Mouse (Mus musculus) activated CD4-positive, CD25-positive, alpha-beta regulatory T cell, adult 4 months (primary cell): ENCODE results near the gene Map6. TPM values are rescaled to one million over a fixed set of nuclear protein-coding genes. Genes with fewer than 3 reads are reported as not detected.

Experiments used
- ATAC-seq: one replicate; pipeline ENCODE4 v1.8.0; 2017
- polyA plus RNA-seq, 2 experiments: library from polyadenylated mRNA; unstranded; fragments of 100-300 nt; shearing (Covaris generic); gene quantifications; one replicate each; pipeline ENCODE4 v1.2.1; 2017

Gene Map6
- polyA plus RNA-seq, 2 experiments from 2014 or later: 2.8 to 4.1 TPM

GRCm38 (mm10) chr7:99314565-99314964, 47.3 kb downstream of the Map6 start:
- ATAC-seq: no peak

DNA sequence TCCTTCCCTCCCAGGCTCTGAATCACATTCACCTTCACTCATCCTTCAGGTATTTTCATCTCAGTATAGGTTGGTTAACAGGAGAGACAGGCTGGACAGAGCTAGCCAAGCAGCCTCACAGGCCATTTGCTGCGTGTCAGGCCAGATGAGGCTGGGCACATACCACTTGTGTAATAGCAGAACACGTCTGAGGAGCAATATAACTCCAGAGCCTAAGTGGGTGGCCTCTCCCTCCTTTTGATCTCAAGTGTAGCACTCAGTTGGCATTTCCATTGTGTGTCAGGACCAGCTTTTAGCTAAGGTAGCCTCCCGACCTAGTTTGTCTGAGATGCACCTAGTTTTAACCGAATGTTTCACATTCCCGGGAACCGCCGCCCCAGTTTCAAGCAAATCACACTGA, 49.0 kb downstream of the Map6 start:
- ATAC-seq: no peak

GRCm38 (mm10) chr7:99317475-99317874, 50.2 kb downstream of the Map6 start:
- no peak for ATAC-seq

GRCm38 (mm10) chr7:99320524-99320923, 53.3 kb downstream of the Map6 start:
- no peak for ATAC-seq

DNA sequence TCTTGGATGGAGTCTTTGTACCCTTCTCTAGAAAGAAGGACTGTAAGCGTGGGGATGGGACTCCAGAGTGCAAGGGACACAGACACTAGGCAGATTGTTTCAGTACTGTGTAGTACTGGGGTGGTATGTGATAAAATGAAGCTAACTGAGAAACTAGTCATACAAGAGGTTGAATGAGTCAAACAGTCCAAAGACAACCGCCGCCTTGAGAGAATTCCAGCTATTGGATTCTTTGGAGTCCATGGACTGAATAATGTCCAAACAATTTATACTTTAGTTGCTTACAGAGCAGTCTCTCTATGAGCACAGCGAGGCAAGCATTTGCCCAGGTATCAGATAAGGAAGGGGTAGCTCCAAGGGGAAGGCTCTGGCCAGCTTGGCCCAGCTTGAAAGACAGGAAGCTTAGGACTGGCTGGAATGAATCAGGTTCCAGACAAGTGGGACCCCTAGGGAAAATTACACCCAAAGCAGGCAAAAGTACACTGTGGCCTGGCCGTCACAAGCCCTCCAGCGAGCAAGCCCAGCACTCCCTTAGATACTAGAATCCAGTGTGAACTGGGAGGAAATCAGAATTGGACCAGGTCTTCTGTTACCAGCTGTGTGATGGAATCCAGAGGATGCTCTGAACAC, 55.6 kb downstream of the Map6 start:
- ATAC-seq: no peak

- ATAC-seq: no peak
These were observed 56.1 kb downstream of the Map6 start for GRCm38 (mm10) chr7:99323321-99323700.

GRCm38 (mm10) chr7:99324810-99325209, 57.6 kb downstream of the Map6 start:
- no peak for ATAC-seq

- no peak for ATAC-seq
These were observed 58.9 kb downstream of the Map6 start for GRCm38 (mm10) chr7:99326128-99326527.

GRCm38 (mm10) chr7:99328847-99329246, 61.6 kb downstream of the Map6 start:
- ATAC-seq: no peak

DNA sequence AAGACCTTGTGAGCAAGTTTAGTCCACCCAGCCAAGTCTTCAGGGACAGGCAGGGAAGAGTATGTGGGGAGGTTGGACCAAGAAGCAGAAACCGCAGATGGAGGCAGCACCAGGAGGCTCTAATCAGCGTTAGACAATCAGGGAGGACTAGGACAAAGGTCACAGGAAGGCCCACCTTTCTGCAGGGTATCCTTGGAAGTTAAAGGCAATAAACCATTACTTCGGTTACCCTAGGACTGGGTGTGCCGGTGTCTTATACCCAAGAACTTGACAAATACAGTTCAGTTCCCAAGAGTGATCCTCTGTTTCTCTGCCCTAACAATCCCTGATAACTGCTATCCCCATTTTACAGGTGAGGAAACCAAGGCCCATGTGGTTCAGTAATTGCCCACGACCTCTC, 62.8 kb downstream of the Map6 start:
- ATAC-seq: no peak

DNA sequence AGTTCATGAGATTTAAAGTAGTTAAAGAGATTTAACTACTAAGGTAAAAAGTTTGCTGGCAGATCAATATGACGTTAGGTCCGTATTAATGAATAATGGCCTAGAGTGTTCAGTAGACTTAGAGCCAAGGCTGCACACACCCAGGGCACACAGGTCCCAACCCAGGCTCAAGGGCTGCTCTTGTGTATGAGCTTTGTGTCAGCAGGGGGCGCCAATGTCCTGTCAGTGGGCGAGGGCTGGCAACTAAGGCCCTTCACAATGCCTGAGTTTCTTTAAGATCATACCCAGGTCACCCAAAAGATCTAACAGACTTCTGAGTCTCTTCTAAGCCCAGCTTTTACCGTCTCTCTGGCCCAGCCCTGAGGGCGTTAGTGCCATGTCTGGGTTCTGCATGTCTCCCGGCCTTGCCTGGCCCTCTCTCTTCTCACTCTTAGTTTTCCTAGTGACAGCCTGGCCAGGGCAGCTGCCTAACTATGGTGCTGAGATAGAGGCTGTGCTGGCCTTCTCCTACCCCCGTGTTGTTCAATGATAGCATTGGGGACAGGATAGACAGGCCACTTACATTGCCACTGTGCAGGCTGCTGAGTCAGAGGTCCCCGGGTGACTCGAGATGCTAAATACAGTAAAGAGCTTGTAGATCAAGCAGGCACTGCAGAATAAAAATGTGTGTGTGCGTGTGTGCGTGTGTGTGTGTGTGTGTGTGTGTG, 65.7 kb downstream of the Map6 start:
- ATAC-seq: no peak

DNA sequence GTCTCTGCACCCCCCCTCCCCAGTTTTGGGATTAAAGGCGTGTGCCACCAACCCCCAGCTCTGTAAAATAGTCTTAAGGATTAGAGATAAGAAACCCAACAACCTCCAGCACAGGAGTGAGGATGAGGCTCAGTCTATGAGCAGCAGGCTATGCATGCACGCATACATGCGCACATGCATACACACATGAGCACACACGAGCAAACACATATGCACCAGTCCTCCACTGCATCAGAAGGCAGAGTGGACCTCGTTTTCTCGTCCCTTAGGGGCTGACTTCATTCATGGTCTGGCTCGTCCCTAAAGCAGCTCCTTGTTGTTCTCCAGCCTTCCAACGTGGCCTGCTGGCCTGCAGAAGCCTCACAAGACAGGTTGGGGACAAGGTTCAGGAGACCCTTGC, 73.5 kb downstream of the Map6 start:
- no peak for ATAC-seq

GRCm38 (mm10) chr7:99343577-99343976, 76.3 kb downstream of the Map6 start:
- ATAC-seq: no peak

DNA sequence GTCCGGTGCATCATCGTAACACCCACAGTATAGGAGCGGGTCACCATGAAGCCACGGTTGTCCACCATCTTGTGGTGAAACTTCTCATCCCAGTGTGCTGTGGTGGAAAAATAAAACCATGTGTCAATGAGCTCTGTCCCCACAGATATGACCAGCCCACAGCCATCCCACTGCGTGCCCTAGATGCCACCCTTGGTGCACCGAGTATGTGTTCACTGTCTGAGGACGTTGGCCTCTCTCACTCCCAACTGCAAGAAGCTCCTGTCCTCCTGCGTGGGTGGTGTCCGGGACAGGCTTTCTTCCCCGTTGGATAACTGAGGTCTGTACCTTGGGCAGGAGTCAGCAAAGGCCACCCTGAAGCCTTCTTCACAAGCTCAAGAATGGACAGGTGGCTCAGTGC, 80.0 kb downstream of the Map6 start:
- no peak for ATAC-seq

DNA sequence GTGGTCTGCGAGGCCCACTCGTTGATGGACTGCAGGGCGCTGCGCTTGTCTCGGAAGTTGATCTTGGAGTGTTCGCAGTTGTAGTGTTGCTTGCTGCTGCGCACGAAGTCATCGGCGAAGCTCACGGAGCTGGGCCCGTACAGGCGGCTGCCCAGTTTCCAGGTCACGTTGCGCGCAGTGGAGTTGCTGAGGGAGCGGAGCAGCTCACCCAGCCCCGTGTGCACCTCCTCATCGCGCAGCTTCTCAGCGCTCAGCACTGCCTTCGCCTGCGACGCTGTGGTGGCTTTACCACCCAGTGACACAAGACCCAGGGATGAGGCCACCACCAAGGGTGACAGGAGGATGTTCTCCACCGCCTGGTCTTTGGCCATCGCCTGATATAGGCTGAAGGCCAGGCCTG, 81.6 kb downstream of the Map6 start:
- ATAC-seq: no peak

- ATAC-seq: no peak
These were observed 82.8 kb downstream of the Map6 start for GRCm38 (mm10) chr7:99349782-99350720.

DNA sequence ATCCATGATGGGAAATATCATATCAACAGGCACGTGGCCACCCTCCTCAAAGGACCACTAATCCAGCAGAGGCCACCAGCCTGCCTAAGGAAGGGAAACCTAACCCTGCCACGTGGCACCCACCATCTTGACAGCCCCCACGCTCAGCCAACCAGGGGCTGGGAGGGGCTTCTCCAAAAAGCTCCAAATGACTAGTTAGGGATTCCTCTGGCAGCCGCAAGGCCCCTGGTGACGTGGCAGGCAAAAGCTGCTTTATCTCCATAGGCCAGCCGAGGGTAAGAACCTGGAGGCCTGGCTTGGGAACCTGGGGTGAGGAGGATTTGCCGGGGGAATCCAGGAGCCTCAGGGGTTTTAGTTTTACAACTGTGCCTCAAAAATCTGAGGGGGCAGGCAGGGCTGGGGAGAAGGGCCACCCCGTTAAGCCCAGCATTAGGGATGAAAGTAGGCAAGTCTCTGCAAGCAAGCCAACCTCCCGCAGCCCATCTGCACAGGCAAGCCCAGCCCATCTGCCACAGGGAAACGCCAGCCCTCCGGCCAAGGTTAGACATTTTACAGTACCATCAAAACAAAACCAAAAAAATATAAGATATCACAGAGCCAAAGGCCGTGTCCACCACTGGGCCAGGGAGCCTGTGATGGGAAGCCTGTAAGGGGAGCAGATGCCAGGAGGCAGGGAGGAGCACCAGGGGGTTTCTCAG, 84.0 kb downstream of the Map6 start:
- ATAC-seq: no peak

- no peak for ATAC-seq
These were observed 84.7 kb downstream of the Map6 start for GRCm38 (mm10) chr7:99351802-99352517.

GRCm38 (mm10) chr7:99352526-99353400, 85.5 kb downstream of the Map6 start, which contains the start of gene Serpinh1:
TSS of gene Serpinh1 (minus strand) at chr7:99353239.
- ATAC-seq: no peak

- ATAC-seq: no peak
These were observed 88.5 kb downstream of the Map6 start for GRCm38 (mm10) chr7:99355731-99356131.
